Mouse (Mus musculus) neural tube, embryonic 14.5 days (tissue): Measurements from ENCODE around the gene Slc5a10. TPM values are rescaled to one million over a fixed set of nuclear protein-coding genes. Genes with fewer than 3 reads are reported as not detected.

Source experiments
- ATAC-seq: fragments of 200-750 bp; cut with Nextera tagmentation; 2 replicates; pipeline ENCODE4 v1.8.0; 2017; ENCODE audit warnings: low read depth, mild to moderate bottlenecking, moderate TSS enrichment, moderate library complexity
- H3K27ac ChIP-seq: fragments of 300-500 bp; sonication (generic); 2 replicates; pipeline ENCODE4 v1.5.1; 2014; ENCODE audit warnings: low read depth, mild to moderate bottlenecking, control low read depth, low read length, moderate library complexity, mixed read lengths
- H3K27me3 ChIP-seq: fragments of 300-500 bp; sonication (generic); 2 replicates; pipeline ENCODE4 v1.6.1; 2014; ENCODE audit warnings: low read length; ENCODE audit not compliant: control insufficient read depth, insufficient read depth
- H3K36me3 ChIP-seq: fragments of 300-500 bp; sonication (generic); 2 replicates; pipeline ENCODE4 v1.6.1; 2014; ENCODE audit warnings: low read length, mixed read lengths; ENCODE audit not compliant: control insufficient read depth, insufficient read depth
- H3K4me1 ChIP-seq: fragments of 300-500 bp; sonication (generic); 2 replicates; pipeline ENCODE4 v1.6.1; 2014; ENCODE audit warnings: low read length; ENCODE audit not compliant: control insufficient read depth, insufficient read depth
- H3K4me2 ChIP-seq: fragments of 300-500 bp; sonication (generic); 2 replicates; pipeline ENCODE4 v1.6.1; 2014; ENCODE audit warnings: mild to moderate bottlenecking, low read depth, low read length, control low read depth
- H3K4me3 ChIP-seq: fragments of 300-500 bp; sonication (generic); 2 replicates; pipeline ENCODE4 v1.5.1; 2014; ENCODE audit warnings: low read depth, low read length, control low read depth, mixed read lengths
- H3K9ac ChIP-seq: fragments of 300-500 bp; sonication (generic); replicated peaks from 2 replicates; pipeline ENCODE4 v1.6.1; 2014; ENCODE audit warnings: low read depth, mild to moderate bottlenecking, control low read depth, low read length, mixed read lengths
- H3K9me3 ChIP-seq: fragments of 300-500 bp; sonication (generic); 2 replicates; pipeline ENCODE4 v1.6.1; 2016; ENCODE audit warnings: low read length; ENCODE audit not compliant: control insufficient read depth
- WGBS: fragments of 180-500 bp; shearing (Covaris S2); extraction: QIAGEN DNeasy Blood & Tissue Kit; methylation state at CpG from one replicate; pipeline ENCODE4 v1.1.7; 2014; 5-methylcytosine and 5-hydroxymethylcytosine counted together
- polyA plus RNA-seq: library from polyadenylated mRNA; unstranded; fragments of >200 nt; fragmentation: Nextera tagmentation; extraction: Ambion mirVana; gene quantifications from 2 replicates; pipeline ENCODE4 v1.2.1, GENCODE M21; 2014

Slc5a10 gene
- polyA plus RNA-seq, 1 experiment from 2014 or later: not detected

- H3K36me3 ChIP-seq: no peaks in the 10 kb centered on the region
- H3K4me1 ChIP-seq: 0 out of 2 replicates have a peak, but pooled peaks cover 4% of the 10 kb centered on the region
- H3K4me2 ChIP-seq: no peak overlapping the region
- no peak overlapping the region for H3K9ac ChIP-seq
- 85% methylated on average over 4 of the region's 4 CpGs for WGBS
- ATAC-seq: no peak
- no peaks in the 10 kb centered on the region for H3K27me3 ChIP-seq
- no peaks in the 10 kb centered on the region for H3K9me3 ChIP-seq
- no peak overlapping the region for H3K27ac ChIP-seq
- no peak overlapping the region for H3K4me3 ChIP-seq
Observed at GRCm38 (mm10) chr11:61677709-61678108, 42.9 kb downstream of the Slc5a10 start.

DNA sequence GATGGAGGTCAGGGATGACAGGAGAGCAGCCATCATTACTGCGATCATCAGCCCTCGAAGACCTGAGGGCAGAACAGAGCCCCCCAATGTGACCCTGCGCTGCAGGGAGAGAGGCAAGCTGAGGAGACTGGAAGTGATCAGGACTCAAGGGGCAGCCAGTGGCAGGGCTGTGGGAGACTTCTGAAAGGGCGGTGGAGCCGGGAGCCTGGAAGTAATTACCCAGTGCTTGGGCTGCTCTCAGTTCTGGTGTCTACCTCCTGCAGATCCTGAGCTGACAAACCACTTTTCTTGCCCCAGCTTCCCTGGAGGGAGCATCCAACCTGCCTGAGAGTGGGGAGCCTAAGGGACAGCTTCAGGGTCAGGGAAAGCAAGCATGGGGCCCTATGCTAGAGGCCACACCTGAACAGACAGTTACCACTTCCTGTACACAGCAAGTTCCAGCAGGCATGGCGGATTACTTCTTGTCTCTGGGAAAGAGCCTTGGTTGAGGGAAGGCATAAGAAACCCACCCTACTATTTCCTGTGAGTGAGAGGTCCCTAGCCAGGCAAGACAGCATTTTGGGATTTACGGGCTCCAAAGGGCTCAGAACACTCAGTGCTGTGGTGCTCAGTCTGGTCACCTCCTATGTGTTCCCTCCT is 44.3 kb downstream of the Slc5a10 start:
- Histone ChIP-seq H3K9ac (no peak overlapping the region), H3K4me3 (no peak overlapping the region), H3K4me2 (no peak overlapping the region), H3K9me3 (no peaks in the 10 kb centered on the region), H3K27me3 (no peaks in the 10 kb centered on the region), H3K4me1 (0 out of 2 replicates have a peak, but pooled peaks cover 4% of the 10 kb centered on the region), H3K36me3 (no peaks in the 10 kb centered on the region), H3K27ac (no peak overlapping the region)
- ATAC-seq: no peak
- WGBS: 64% methylated on average over 7 of the region's 7 CpGs

DNA sequence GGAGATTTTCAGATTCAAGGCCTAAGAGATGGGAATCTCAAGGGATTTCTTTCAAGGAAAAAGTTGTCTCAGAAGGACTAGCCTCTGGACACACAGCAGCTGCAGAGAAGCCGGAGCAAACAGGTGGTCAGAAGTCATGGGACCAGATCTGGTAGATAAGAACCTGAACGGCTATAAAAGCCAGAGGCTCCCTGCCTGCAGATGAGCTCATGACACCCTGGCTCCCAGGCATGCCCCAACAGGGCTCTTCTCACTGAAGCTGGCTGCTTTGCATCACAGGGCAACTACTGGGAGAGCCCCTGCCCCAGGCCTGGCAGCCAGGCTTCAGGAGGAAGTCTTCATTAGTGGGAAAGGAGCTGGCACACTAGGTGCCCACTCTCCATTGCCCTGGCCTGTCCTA is 45.3 kb downstream of the Slc5a10 start:
- Histone ChIP-seq H3K4me1 (0 out of 2 replicates have a peak, but pooled peaks cover 4% of the 10 kb centered on the region), H3K4me2 (no peak overlapping the region), H3K27me3 (no peaks in the 10 kb centered on the region), H3K9ac (no peak overlapping the region), H3K27ac (no peak overlapping the region), H3K4me3 (no peak overlapping the region), H3K9me3 (no peaks in the 10 kb centered on the region), H3K36me3 (no peaks in the 10 kb centered on the region)
- WGBS: 58% methylated on average over 2 of the region's 2 CpGs
- no peak for ATAC-seq

- Histone ChIP-seq H3K9ac (no peak overlapping the region; the same call in 1 of the 2 replicates), H3K36me3 (no peaks in the 10 kb centered on the region), H3K4me3 (no peak overlapping the region), H3K27me3 (no peaks in the 10 kb centered on the region), H3K27ac (no peak overlapping the region), H3K4me1 (0 out of 2 replicates have a peak, but pooled peaks cover 4% of the 10 kb centered on the region), H3K9me3 (no peaks in the 10 kb centered on the region), H3K4me2 (no peak overlapping the region)
- peak; percentile 68; the same call in 1 of the 2 replicates for ATAC-seq
- WGBS: 2% methylated on average over 8 of the region's 8 CpGs
Observed at GRCm38 (mm10) chr11:61674839-61675159, 45.8 kb downstream of the Slc5a10 start.

DNA sequence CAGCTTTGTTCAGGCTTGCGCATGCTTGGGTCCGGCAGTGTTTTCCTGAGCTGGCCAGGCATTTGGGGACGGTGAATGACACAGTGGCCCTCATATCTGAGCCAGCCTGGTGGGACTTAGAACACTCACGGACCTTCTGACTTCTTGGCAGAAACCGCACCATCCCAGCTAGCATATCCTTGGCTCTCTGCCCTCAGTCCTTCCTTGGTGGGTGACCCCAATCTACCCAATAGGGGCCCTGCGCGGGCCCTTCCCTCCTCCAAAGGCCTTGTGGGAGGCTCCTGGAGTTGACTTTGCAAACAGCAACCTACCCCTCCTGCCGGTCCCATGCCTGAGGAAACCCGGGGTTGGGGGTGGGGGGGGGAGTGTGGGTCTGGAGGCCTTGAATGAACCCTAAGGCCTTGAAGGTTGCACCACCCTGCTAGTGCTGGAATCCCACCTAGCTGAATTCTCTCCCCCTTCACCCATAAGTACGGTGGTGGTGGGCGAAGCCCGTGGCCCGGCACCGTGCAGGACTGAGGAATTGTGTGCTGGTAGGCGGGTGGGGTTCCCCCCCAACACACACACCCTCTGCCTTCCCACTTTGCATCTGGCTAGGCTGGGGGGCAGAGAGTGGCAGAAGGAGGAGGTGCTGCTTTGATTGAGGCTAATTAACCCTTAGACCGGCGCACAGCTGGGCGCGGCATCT is 46.3 kb downstream of the Slc5a10 start:
- Histone ChIP-seq H3K27me3 (no peaks in the 10 kb centered on the region), H3K36me3 (no peaks in the 10 kb centered on the region), H3K4me1 (0 out of 2 replicates have a peak, but pooled peaks cover 4% of the 10 kb centered on the region), H3K9ac (no peak overlapping the region; the same call in 1 of the 2 replicates), H3K27ac (no peak overlapping the region), H3K4me3 (no peak overlapping the region), H3K4me2 (no peak overlapping the region), H3K9me3 (no peaks in the 10 kb centered on the region)
- 17% methylated on average over 19 of the region's 19 CpGs for whole genome bisulfite sequencing
- ATAC-seq: no peak

DNA sequence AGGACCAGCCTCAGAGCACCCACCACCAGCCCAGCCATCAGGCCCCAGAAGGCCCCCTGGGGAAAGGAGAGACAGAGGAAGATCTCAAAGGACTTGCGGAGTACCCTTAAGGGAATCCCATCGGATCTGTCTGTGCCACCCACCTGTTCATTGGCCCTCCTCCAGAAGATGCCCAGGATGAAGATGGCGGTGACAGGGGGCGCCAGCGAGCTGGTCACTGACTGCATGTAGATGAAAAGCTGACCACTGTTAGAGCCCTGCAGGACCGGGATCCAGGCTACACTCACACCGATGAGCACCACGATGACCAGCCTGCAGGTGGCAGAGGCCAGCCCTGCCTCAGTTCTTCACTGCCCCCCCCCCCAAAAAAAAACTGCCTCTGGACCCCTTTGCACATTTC is 46.9 kb downstream of the Slc5a10 start:
- no peaks in the 10 kb centered on the region for H3K9me3 ChIP-seq
- no peak overlapping the region for H3K4me3 ChIP-seq
- 0 out of 2 replicates have a peak, but pooled peaks cover 4% of the 10 kb centered on the region for H3K4me1 ChIP-seq
- WGBS: 25% methylated on average over 8 of the region's 8 CpGs
- no peak overlapping the region for H3K4me2 ChIP-seq
- H3K9ac ChIP-seq: no peak overlapping the region
- no peaks in the 10 kb centered on the region for H3K27me3 ChIP-seq
- no peak for ATAC-seq
- H3K27ac ChIP-seq: no peak overlapping the region
- no peaks in the 10 kb centered on the region for H3K36me3 ChIP-seq

GRCm38 (mm10) chr11:61671781-61672383 is 48.7 kb downstream of the Slc5a10 start:
- Histone ChIP-seq H3K9me3 (no peaks in the 10 kb centered on the region), H3K36me3 (no peaks in the 10 kb centered on the region), H3K4me2 (no peak overlapping the region), H3K9ac (no peak overlapping the region), H3K27me3 (no peaks in the 10 kb centered on the region), H3K4me1 (0 out of 2 replicates have a peak, but pooled peaks cover 4% of the 10 kb centered on the region), H3K4me3 (no peak overlapping the region), H3K27ac (no peak overlapping the region)
- 60% methylated on average over 19 of the region's 19 CpGs for WGBS
- ATAC-seq: no peak

GRCm38 (mm10) chr11:61669492-61670490 is 50.8 kb downstream of the Slc5a10 start:
- ATAC-seq: no peak
- WGBS: 80% methylated on average over 14 of the region's 14 CpGs
- H3K4me2 ChIP-seq: no peak overlapping the region
- no peak overlapping the region for H3K27ac ChIP-seq
- 0 out of 2 replicates have a peak, but pooled peaks cover 4% of the 10 kb centered on the region for H3K4me1 ChIP-seq
- H3K36me3 ChIP-seq: no peaks in the 10 kb centered on the region
- no peaks in the 10 kb centered on the region for H3K27me3 ChIP-seq
- H3K9me3 ChIP-seq: no peaks in the 10 kb centered on the region
- H3K4me3 ChIP-seq: no peak overlapping the region
- H3K9ac ChIP-seq: no peak overlapping the region
